Mouse (Mus musculus): ENCODE data around the gene Kit. TPM values are rescaled to one million over a fixed set of nuclear protein-coding genes. Genes with fewer than 3 reads are reported as not detected.

The Kit gene
- polyA plus RNA-seq, 1 experiment from 2014 or later, result 11.6 TPM

DNA sequence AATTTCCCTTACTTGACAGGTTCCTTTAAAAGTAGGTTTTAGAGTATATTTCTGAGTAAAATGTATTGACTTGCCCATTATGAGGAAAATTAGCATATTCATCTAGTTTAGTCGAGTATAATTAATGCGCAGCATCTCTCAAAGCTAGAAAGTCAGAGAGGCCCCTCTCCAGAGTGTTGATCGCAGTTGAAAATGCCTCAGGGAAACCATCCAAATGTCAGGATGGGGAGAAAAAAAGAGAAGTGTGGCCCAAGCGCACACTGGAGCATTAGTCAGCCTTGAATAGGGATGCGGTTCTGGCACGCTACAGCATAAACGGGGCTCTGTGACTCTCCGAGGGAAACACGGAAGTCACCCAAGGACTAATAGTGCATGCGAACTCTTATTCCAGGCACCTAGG is 20.6 kb downstream of the Kit start:
- no peak overlapping the region for H3K27ac ChIP-seq
- H3K4me3 ChIP-seq, result no peak overlapping the region
- no peak overlapping the region for H3K9ac ChIP-seq
- H3K4me2 ChIP-seq (replicated peaks), result no peak overlapping the region
- H3K9me3 ChIP-seq, result no peaks in the 10 kb centered on the region
- no peaks in the 10 kb centered on the region for H3K36me3 ChIP-seq
- WGBS, result 90% methylated on average over 10 of the region's 10 CpGs
- no peak for ATAC-seq (ENCODE audit: low FRiP score, low read depth)
- H3K4me1 ChIP-seq, result peaks cover 42% of the 10 kb centered on the region
- no peaks in the 10 kb centered on the region; the same call in 1 of the 2 replicates for H3K27me3 ChIP-seq

DNA sequence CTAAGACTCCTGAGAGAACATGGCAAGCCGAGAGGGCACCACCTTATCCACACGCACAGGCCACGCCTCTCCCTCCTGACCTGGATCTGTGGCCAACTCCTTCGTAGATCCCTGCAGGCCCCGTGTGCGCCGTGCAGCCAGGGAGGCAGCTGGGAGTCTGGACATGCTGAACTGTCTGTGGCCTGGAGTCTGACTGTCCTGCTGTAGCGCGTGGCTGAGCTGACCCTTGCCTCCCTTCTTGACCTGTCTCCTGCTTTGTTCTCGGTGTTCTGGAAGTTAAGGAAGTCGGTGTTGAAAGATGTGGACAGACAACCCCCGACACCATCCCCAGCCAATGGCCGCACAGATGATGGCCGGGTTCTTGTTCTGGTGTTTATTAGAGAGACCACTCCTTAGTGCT is 21.5 kb downstream of the Kit start:
- no peak for ATAC-seq (ENCODE audit: low FRiP score, low read depth)

DNA sequence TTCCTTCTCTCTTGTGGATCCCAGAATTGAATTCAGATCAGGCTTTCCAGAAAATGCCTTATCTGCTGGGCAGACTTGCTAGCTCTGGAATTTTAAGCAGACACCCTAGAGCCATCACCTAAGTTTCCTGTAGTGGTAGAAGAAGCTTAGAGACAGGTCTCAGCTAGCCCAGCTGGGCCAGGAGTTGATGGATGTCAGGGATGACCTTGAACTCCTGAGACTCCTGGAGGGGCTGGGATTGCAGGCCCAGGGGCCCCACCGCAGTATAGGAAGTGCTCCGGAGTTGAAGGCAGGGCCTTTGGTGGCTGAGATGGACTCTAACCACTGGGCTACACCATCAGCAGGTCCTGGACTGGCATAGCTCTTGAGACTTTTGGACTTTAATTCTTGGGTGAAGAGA is 22.6 kb downstream of the Kit start:
- Histone ChIP-seq H3K9ac (no peak overlapping the region), H3K9me3 (no peaks in the 10 kb centered on the region), H3K27ac (no peak overlapping the region), H3K4me3 (no peak overlapping the region), H3K4me1 (peaks cover 31% of the 10 kb centered on the region), H3K36me3 (no peaks in the 10 kb centered on the region), H3K4me2 (replicated peaks) (no peak overlapping the region), H3K27me3 (no peaks in the 10 kb centered on the region; the same call in 1 of the 2 replicates)
- ATAC-seq (ENCODE audit: low FRiP score, low read depth), result no peak
- WGBS, result 77% methylated on average over 2 of the region's 2 CpGs

More for the DNA sequence above, 21.5 kb downstream of the Kit start:
- Histone ChIP-seq H3K27ac (no peak overlapping the region), H3K4me3 (no peak overlapping the region), H3K36me3 (no peaks in the 10 kb centered on the region), H3K9me3 (no peaks in the 10 kb centered on the region), H3K27me3 (no peaks in the 10 kb centered on the region; the same call in 1 of the 2 replicates), H3K9ac (no peak overlapping the region), H3K4me1 (peaks cover 42% of the 10 kb centered on the region), H3K4me2 (replicated peaks) (peak overlapping the region; percentile 42)
- 24% methylated on average over 14 of the region's 14 CpGs for WGBS

DNA sequence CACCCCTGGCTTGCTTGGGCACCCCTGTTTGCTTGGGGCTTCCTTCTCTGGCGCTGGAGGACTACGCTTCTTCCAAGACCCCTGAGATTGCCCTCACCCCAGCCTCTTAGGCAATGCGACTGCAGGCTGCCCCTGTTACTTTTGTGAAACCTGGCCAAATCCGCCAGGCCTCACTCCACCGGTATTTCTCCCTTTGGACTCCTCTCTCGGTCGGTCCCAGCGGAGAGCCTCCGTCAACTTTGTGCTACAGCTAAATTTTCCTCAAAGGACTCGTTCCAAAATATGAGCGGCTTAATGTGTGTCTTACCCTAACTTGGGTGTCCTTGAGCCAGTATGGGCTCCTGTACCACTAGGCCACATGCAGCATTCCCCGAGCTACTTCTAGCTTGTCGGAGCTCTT is 23.8 kb downstream of the Kit start:
- no peak overlapping the region for H3K4me3 ChIP-seq
- H3K9ac ChIP-seq, result no peak overlapping the region
- no peak overlapping the region for H3K27ac ChIP-seq
- H3K36me3 ChIP-seq, result no peaks in the 10 kb centered on the region
- no peaks in the 10 kb centered on the region for H3K27me3 ChIP-seq
- no peaks in the 10 kb centered on the region for H3K9me3 ChIP-seq
- no peak overlapping the region for H3K4me2 ChIP-seq (replicated peaks)
- peaks cover 26% of the 10 kb centered on the region for H3K4me1 ChIP-seq
- ATAC-seq (ENCODE audit: low FRiP score, low read depth), result no peak
- 92% methylated on average over 13 of the region's 13 CpGs for WGBS

DNA sequence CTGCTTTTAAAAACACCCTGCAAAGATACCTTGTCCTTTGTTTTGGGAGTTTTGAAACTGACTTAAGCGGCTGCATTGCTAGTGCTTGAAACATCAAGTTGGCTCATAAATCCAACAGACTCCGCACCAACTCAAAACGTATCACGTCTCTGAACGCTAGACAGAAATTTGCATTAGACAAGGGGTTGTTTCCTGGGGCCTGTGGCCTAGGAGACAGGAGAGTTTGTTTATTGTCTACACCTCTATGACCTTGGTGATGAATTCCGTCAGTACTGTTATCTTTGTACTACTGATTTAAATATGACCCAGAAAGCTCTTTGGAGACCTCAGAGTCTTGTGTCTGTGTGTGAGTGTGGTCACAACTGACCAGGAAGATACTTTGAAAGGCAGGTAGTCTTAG is 25.3 kb downstream of the Kit start:
- Histone ChIP-seq H3K4me3 (no peak overlapping the region), H3K9me3 (no peaks in the 10 kb centered on the region), H3K4me1 (peaks cover 20% of the 10 kb centered on the region), H3K4me2 (replicated peaks) (no peak overlapping the region), H3K27ac (no peak overlapping the region), H3K36me3 (no peaks in the 10 kb centered on the region), H3K27me3 (no peaks in the 10 kb centered on the region), H3K9ac (no peak overlapping the region)
- 44% methylated on average over 6 of the region's 6 CpGs for WGBS
- ATAC-seq (ENCODE audit: low FRiP score, low read depth), result no peak

DNA sequence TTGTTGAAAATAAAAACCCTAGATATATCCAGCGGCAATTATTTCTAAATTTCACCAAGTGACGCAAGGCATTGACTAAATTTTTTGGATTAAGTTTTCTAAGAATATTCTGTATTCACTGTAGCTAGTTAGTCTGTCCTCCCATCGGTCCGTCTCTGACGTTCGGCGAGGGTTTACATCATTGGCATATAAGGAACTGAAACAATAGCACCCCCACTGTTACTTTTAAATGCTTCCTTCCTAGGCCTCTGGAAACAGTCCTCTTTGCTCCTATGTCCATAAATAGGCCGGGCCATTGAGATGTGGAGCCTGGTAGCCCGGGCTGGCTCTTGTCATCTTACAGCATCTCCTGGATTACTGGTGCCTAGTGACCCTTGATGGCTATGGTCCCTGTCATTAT is 29.5 kb downstream of the Kit start:
- Histone ChIP-seq H3K4me2 (replicated peaks) (no peak overlapping the region), H3K27me3 (no peaks in the 10 kb centered on the region), H3K27ac (no peak overlapping the region), H3K36me3 (peaks cover 2% of the 10 kb centered on the region; the same call in 1 of the 2 replicates), H3K9ac (no peak overlapping the region), H3K9me3 (no peaks in the 10 kb centered on the region), H3K4me1 (peaks cover 27% of the 10 kb centered on the region; the same call in 1 of the 2 replicates), H3K4me3 (no peak overlapping the region)
- ATAC-seq (ENCODE audit: low FRiP score, low read depth), result no peak
- WGBS, result 79% methylated on average over 9 of the region's 9 CpGs

DNA sequence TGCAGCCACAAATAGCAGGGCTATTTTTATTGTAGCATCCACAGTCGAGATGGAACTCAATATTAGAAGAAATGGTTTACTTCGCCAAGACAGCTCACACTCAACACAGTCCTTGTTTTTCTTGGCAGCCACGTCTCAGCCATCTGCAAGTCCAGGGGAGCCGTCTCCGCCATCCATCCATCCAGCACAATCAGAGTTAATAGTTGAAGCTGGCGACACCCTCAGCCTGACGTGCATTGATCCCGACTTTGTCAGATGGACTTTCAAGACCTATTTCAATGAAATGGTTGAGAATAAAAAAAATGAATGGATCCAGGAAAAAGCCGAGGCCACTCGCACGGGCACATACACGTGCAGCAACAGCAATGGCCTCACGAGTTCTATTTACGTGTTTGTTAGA is 32.2 kb downstream of the Kit start:
- H3K4me3 ChIP-seq, result no peak overlapping the region
- WGBS, result 67% methylated on average over 14 of the region's 14 CpGs
- H3K27ac ChIP-seq, result no peak overlapping the region
- H3K4me1 ChIP-seq, result peaks cover 20% of the 10 kb centered on the region; the same call in 1 of the 2 replicates
- no peak overlapping the region for H3K9ac ChIP-seq
- ATAC-seq (ENCODE audit: low FRiP score, low read depth), result no peak
- H3K9me3 ChIP-seq, result no peaks in the 10 kb centered on the region
- H3K36me3 ChIP-seq, result peaks cover 5% of the 10 kb centered on the region; the same call in 1 of the 2 replicates
- H3K4me2 ChIP-seq (replicated peaks), result no peak overlapping the region
- H3K27me3 ChIP-seq, result no peaks in the 10 kb centered on the region

DNA sequence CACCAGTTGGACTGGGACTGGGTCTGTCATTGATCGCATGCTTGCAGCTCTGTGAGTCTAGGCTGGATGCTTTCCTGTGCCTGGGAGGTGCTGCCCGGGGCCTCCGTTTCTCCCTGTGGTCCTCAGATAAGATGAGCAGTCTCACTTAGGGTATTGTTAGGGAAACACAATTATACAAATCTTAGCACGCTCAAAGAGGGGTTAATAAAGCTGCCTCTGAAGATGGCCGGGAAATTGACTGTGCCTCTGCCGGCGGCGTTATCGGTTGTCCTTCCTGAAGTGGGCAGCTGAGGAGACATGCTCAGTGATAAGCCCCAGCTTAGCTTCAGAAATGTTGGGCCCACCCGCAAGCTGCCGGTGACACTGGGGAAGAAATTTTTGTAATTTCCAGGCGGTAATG is 33.3 kb downstream of the Kit start:
- Histone ChIP-seq H3K9ac (no peak overlapping the region), H3K4me3 (no peak overlapping the region), H3K4me1 (peaks cover 20% of the 10 kb centered on the region; the same call in 1 of the 2 replicates), H3K4me2 (replicated peaks) (no peak overlapping the region), H3K27me3 (no peaks in the 10 kb centered on the region), H3K36me3 (peaks cover 5% of the 10 kb centered on the region; the same call in 1 of the 2 replicates), H3K9me3 (no peaks in the 10 kb centered on the region), H3K27ac (no peak overlapping the region)
- no peak for ATAC-seq (ENCODE audit: low FRiP score, low read depth)
- WGBS, result 91% methylated on average over 12 of the region's 12 CpGs

DNA sequence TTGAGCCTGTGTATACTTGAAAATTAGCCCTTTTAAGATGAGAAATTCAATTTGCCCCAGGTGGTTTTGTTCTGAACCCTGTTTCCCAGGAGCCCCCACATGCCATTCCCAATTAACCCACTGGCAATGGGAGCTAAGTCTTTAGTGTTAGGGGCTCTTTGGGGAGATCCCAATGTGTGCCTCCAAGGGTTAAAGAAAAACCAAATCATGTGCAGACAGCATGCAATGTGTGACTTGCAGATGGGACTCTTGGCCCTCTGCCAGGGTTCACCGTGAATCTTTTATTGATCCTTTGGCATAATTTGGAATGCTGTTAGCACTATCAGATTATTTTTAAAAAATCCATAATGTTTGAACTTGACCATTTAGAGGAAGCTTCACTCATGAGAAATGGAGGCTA is 37.7 kb downstream of the Kit start:
- no peak overlapping the region for H3K9ac ChIP-seq
- ATAC-seq (ENCODE audit: low FRiP score, low read depth), result no peak
- H3K36me3 ChIP-seq, result peaks cover 5% of the 10 kb centered on the region; the same call in 1 of the 2 replicates
- no peak overlapping the region for H3K4me2 ChIP-seq (replicated peaks)
- H3K27me3 ChIP-seq, result no peaks in the 10 kb centered on the region
- H3K27ac ChIP-seq, result no peak overlapping the region
- no peaks in the 10 kb centered on the region for H3K9me3 ChIP-seq
- no peak overlapping the region for H3K4me3 ChIP-seq
- 40% methylated on average over 1 of the region's 1 CpGs for WGBS
- H3K4me1 ChIP-seq, result peaks cover 3% of the 10 kb centered on the region; the same call in 1 of the 2 replicates

DNA sequence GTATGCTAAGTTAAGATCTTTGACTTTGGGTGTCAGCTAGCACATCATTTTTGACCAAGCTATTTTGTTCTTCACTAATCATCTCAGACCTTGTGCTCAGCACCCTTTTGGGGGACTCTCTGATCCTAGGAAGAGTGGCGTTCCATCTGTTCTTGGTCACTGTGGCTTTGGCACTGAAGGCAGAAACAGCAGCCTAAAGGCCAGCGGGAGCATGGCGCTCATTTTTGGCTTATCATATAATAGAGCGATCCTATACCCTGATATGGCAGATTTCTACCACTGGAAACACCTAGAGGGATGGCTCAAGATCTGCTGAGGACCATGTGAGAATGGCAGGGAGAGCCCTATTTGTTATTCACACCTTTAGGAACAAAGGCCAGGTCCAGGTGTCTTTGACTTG is 38.2 kb downstream of the Kit start:
- 90% methylated on average over 4 of the region's 4 CpGs for WGBS

DNA sequence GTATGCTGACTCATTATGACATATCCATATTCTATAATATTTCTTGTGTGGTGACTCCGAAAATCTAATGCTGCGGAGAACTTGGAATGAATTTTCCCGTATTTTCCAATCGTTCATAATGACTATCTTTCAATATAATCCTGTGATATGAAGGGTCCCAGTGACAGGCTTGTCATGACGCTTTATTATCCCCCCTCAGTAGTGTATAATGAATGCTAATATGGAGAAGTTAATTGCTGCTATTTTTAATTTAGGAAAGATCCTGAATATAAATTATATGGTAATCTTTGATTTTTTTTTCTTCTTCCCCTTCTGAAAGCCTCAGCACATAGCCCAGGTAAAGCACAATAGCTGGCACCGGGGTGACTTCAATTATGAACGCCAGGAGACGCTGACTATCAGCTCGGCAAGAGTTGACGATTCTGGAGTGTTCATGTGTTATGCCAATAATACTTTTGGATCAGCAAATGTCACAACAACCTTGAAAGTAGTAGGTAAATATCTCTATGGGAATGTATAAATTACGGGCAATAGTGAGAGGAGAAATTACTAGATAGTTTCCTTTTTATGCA is 40.4 kb downstream of the Kit start:
- Histone ChIP-seq H3K27ac (no peak overlapping the region), H3K27me3 (no peaks in the 10 kb centered on the region), H3K9ac (no peak overlapping the region), H3K9me3 (no peaks in the 10 kb centered on the region), H3K36me3 (no peaks in the 10 kb centered on the region), H3K4me1 (no peaks in the 10 kb centered on the region), H3K4me3 (no peak overlapping the region), H3K4me2 (replicated peaks) (no peak overlapping the region)
- no peak for ATAC-seq (ENCODE audit: low FRiP score, low read depth)
- 93% methylated on average over 11 of the region's 11 CpGs for WGBS

More for the DNA sequence above, 38.2 kb downstream of the Kit start:
- Histone ChIP-seq H3K9me3 (no peaks in the 10 kb centered on the region), H3K27ac (no peak overlapping the region), H3K27me3 (no peaks in the 10 kb centered on the region), H3K4me3 (no peak overlapping the region), H3K36me3 (peaks cover 5% of the 10 kb centered on the region; the same call in 1 of the 2 replicates), H3K4me2 (replicated peaks) (no peak overlapping the region), H3K4me1 (no peaks in the 10 kb centered on the region), H3K9ac (no peak overlapping the region)
- no peak for ATAC-seq (ENCODE audit: low FRiP score, low read depth)

DNA sequence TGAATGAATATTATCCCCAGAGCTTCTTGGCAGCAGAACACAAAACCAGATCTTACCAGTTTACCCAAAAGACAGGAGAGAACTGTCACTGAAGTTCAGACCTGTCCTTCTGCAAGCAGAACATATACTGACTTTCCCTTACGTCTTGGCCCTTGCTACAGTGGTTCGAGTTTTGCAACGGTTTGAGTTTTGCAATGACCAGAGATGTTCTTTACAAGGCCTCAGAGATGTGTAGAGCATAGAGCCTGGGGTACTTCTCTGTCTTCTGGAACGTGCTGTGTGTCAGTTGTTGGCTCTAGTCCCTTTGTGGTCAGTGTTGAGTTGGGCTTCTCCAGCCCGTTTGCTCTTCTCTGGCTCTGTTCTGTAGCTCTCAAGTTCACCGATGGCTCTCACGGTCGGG is 40.9 kb downstream of the Kit start:
- Histone ChIP-seq H3K9me3 (no peaks in the 10 kb centered on the region), H3K27ac (no peak overlapping the region), H3K4me2 (replicated peaks) (no peak overlapping the region), H3K27me3 (no peaks in the 10 kb centered on the region), H3K36me3 (no peaks in the 10 kb centered on the region), H3K9ac (no peak overlapping the region), H3K4me1 (no peaks in the 10 kb centered on the region), H3K4me3 (no peak overlapping the region)
- 91% methylated on average over 8 of the region's 8 CpGs for WGBS
- ATAC-seq (ENCODE audit: low FRiP score, low read depth), result no peak

DNA sequence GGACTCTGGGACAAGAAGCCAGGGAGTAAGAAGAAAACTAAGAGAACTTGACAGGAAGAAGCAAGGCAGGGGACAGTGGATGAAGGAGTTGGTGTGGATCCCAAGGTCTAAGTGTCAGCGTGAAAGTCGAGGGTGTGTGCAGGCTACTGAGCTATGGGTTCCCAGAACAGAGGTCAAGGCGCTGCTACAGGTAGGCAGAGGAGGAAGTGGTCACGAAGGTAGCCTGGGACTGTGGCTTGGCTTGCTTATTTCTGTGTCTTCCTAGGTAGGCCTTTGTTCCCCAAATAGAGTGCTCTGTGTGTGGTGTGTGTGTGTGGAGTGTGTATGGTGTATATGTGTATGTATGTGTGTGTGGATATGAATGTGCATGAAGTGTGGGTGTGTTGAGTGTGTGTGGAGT is 47.7 kb downstream of the Kit start:
- Histone ChIP-seq H3K4me3 (no peak overlapping the region), H3K9me3 (no peaks in the 10 kb centered on the region), H3K27me3 (no peaks in the 10 kb centered on the region), H3K4me1 (no peaks in the 10 kb centered on the region), H3K9ac (no peak overlapping the region), H3K36me3 (peaks cover 2% of the 10 kb centered on the region; the same call in 1 of the 2 replicates), H3K4me2 (replicated peaks) (no peak overlapping the region), H3K27ac (no peak overlapping the region)
- 94% methylated on average over 4 of the region's 4 CpGs for WGBS
- ATAC-seq (ENCODE audit: low FRiP score, low read depth), result no peak
